Mouse (Mus musculus) heart, embryonic 16.5 days (tissue): ENCODE results near the gene Iqgap3. TPM values are rescaled to one million over a fixed set of nuclear protein-coding genes. Genes with fewer than 3 reads are reported as not detected.

Experiments
- ATAC-seq: fragments of 200-750 bp; cut with Nextera tagmentation; replicated peaks from 2 replicates; pipeline ENCODE4 v1.8.0; 2017; ENCODE audit warnings: moderate number of reproducible peaks; ENCODE audit not compliant: insufficient read depth, low FRiP score; ENCODE audit errors: extremely low read depth
- H3K27ac ChIP-seq: fragments of 300-500 bp; sonication (generic); 2 replicates; pipeline ENCODE4 v1.5.1; 2014; ENCODE audit warnings: mild to moderate bottlenecking, low read length, control low read depth, moderate library complexity
- H3K27me3 ChIP-seq: fragments of 300-500 bp; sonication (generic); 2 replicates; pipeline ENCODE4 v1.6.1; 2014; ENCODE audit warnings: low read length, mixed read lengths; ENCODE audit not compliant: control insufficient read depth, insufficient read depth
- H3K36me3 ChIP-seq: fragments of 300-500 bp; sonication (generic); 2 replicates; pipeline ENCODE4 v1.6.1; 2014; ENCODE audit not compliant: control insufficient read depth, insufficient read depth
- H3K4me1 ChIP-seq: fragments of 300-500 bp; sonication (generic); 2 replicates; pipeline ENCODE4 v1.6.1; 2014; ENCODE audit warnings: low read length, mixed read lengths; ENCODE audit not compliant: control insufficient read depth, insufficient read depth
- H3K4me2 ChIP-seq: fragments of 300-500 bp; sonication (generic); 2 replicates; pipeline ENCODE4 v1.6.1; 2014; ENCODE audit warnings: low read depth, mild to moderate bottlenecking, control low read depth, low read length
- H3K4me3 ChIP-seq: fragments of 300-500 bp; sonication (generic); 2 replicates; pipeline ENCODE4 v1.5.1; 2014; ENCODE audit warnings: mild to moderate bottlenecking, control low read depth, low read length
- H3K9ac ChIP-seq: fragments of 300-500 bp; sonication (generic); 2 replicates; pipeline ENCODE4 v1.6.1; 2014; ENCODE audit warnings: low read length, control low read depth
- H3K9me3 ChIP-seq: fragments of 300-500 bp; sonication (generic); replicated peaks from 2 replicates; pipeline ENCODE4 v1.6.1; 2016; ENCODE audit warnings: low read length; ENCODE audit not compliant: control insufficient read depth
- WGBS: fragments of 180-500 bp; shearing (Covaris S2); extraction: QIAGEN DNeasy Blood & Tissue Kit; methylation state at CpG from one replicate; pipeline ENCODE4 v1.1.7; 2014; 5-methylcytosine and 5-hydroxymethylcytosine counted together
- polyA plus RNA-seq: library from polyadenylated mRNA; unstranded; fragments of >200 nt; fragmentation: Nextera tagmentation; extraction: Ambion mirVana; gene quantifications from 2 replicates; pipeline ENCODE4 v1.2.1, GENCODE M21; 2015

Iqgap3 gene
- polyA plus RNA-seq, 1 experiment from 2014 or later, result 23.6 TPM

GRCm38 (mm10) chr3:88085459-88085858, 3.7 kb downstream of the Iqgap3 start:
- peaks cover 23% of the 10 kb centered on the region for H3K36me3 ChIP-seq
- H3K27me3 ChIP-seq, result no peaks in the 10 kb centered on the region
- 91% methylated on average over 5 of the region's 9 CpGs for WGBS
- no peak overlapping the region for H3K27ac ChIP-seq
- no peak overlapping the region for H3K4me3 ChIP-seq
- H3K4me2 ChIP-seq, result no peak overlapping the region
- no peak overlapping the region for H3K9ac ChIP-seq
- H3K9me3 ChIP-seq, result no peaks in the 10 kb centered on the region
- peaks cover 18% of the 10 kb centered on the region for H3K4me1 ChIP-seq
- no peak for ATAC-seq

- Histone ChIP-seq H3K27me3 (no peaks in the 10 kb centered on the region), H3K4me2 (no peak overlapping the region), H3K9me3 (no peaks in the 10 kb centered on the region), H3K4me1 (peaks cover 6% of the 10 kb centered on the region), H3K4me3 (no peak overlapping the region), H3K27ac (no peak overlapping the region), H3K9ac (no peak overlapping the region), H3K36me3 (peaks cover 40% of the 10 kb centered on the region)
- ATAC-seq, result no peak
- 83% methylated on average over 1 of the region's 1 CpGs for WGBS
Measured at GRCm38 (mm10) chr3:88087688-88088087, 5.9 kb downstream of the Iqgap3 start.

GRCm38 (mm10) chr3:88090106-88090505, 8.3 kb downstream of the Iqgap3 start:
- Histone ChIP-seq H3K27ac (no peak overlapping the region), H3K9me3 (no peaks in the 10 kb centered on the region), H3K9ac (no peak overlapping the region), H3K4me3 (no peak overlapping the region), H3K36me3 (peaks cover 53% of the 10 kb centered on the region), H3K4me2 (no peak overlapping the region), H3K27me3 (no peaks in the 10 kb centered on the region), H3K4me1 (no peaks in the 10 kb centered on the region)
- WGBS, result 90% methylated on average over 7 of the region's 7 CpGs
- no peak for ATAC-seq

- no peaks in the 10 kb centered on the region for H3K9me3 ChIP-seq
- no peak for ATAC-seq
- H3K4me1 ChIP-seq, result no peaks in the 10 kb centered on the region
- peaks cover 53% of the 10 kb centered on the region for H3K36me3 ChIP-seq
- no peak overlapping the region for H3K4me2 ChIP-seq
- no peak overlapping the region for H3K27ac ChIP-seq
- no peaks in the 10 kb centered on the region for H3K27me3 ChIP-seq
- WGBS, result 93% methylated on average over 6 of the region's 6 CpGs
- H3K9ac ChIP-seq, result no peak overlapping the region
- H3K4me3 ChIP-seq, result no peak overlapping the region
Measured at GRCm38 (mm10) chr3:88090616-88091015, 8.8 kb downstream of the Iqgap3 start.

GRCm38 (mm10) chr3:88094126-88094525, 12.4 kb downstream of the Iqgap3 start:
- Histone ChIP-seq H3K9ac (no peak overlapping the region), H3K4me3 (no peak overlapping the region), H3K27ac (no peak overlapping the region), H3K27me3 (no peaks in the 10 kb centered on the region), H3K4me1 (no peaks in the 10 kb centered on the region), H3K36me3 (peaks cover 54% of the 10 kb centered on the region), H3K4me2 (no peak overlapping the region), H3K9me3 (no peaks in the 10 kb centered on the region)
- WGBS, result 70% methylated on average over 5 of the region's 5 CpGs
- no peak for ATAC-seq

- Histone ChIP-seq H3K4me2 (no peak overlapping the region), H3K4me1 (no peaks in the 10 kb centered on the region), H3K4me3 (no peak overlapping the region), H3K36me3 (peaks cover 43% of the 10 kb centered on the region), H3K27me3 (no peaks in the 10 kb centered on the region), H3K9ac (no peak overlapping the region), H3K27ac (no peak overlapping the region), H3K9me3 (no peaks in the 10 kb centered on the region)
- ATAC-seq, result no peak
- 66% methylated on average over 6 of the region's 6 CpGs for WGBS
Measured at GRCm38 (mm10) chr3:88097666-88098065, 15.9 kb downstream of the Iqgap3 start.

- ATAC-seq, result no peak
- H3K27ac ChIP-seq, result no peak overlapping the region
- H3K4me1 ChIP-seq, result no peaks in the 10 kb centered on the region
- H3K4me2 ChIP-seq, result no peak overlapping the region
- H3K4me3 ChIP-seq, result no peak overlapping the region
- H3K9ac ChIP-seq, result no peak overlapping the region
- H3K27me3 ChIP-seq, result no peaks in the 10 kb centered on the region
- H3K9me3 ChIP-seq, result no peaks in the 10 kb centered on the region
- WGBS, result 47% methylated on average over 3 of the region's 3 CpGs
- peaks cover 39% of the 10 kb centered on the region for H3K36me3 ChIP-seq
Measured at GRCm38 (mm10) chr3:88100251-88100650, 18.5 kb downstream of the Iqgap3 start.

GRCm38 (mm10) chr3:88101736-88102135, 20.0 kb downstream of the Iqgap3 start:
- Histone ChIP-seq H3K4me1 (no peaks in the 10 kb centered on the region), H3K9me3 (no peaks in the 10 kb centered on the region), H3K9ac (no peak overlapping the region), H3K27ac (no peak overlapping the region; the same call in 1 of the 2 replicates), H3K36me3 (peaks cover 44% of the 10 kb centered on the region), H3K4me2 (no peak overlapping the region), H3K27me3 (no peaks in the 10 kb centered on the region), H3K4me3 (no peak overlapping the region)
- 89% methylated on average over 7 of the region's 7 CpGs for WGBS
- no peak for ATAC-seq

- Histone ChIP-seq H3K4me1 (no peaks in the 10 kb centered on the region), H3K36me3 (peaks cover 47% of the 10 kb centered on the region), H3K27ac (peak overlapping the region; percentile 58), H3K9ac (no peak overlapping the region), H3K4me3 (no peak overlapping the region), H3K4me2 (no peak overlapping the region), H3K27me3 (no peaks in the 10 kb centered on the region), H3K9me3 (no peaks in the 10 kb centered on the region)
- no peak; the same call in 1 of the 2 replicates for ATAC-seq
- 80% methylated on average over 6 of the region's 6 CpGs for WGBS
Measured at GRCm38 (mm10) chr3:88102196-88102595, 20.4 kb downstream of the Iqgap3 start.

- H3K36me3 ChIP-seq, result peaks cover 45% of the 10 kb centered on the region
- no peaks in the 10 kb centered on the region for H3K4me1 ChIP-seq
- H3K9ac ChIP-seq, result no peak overlapping the region
- no peak for ATAC-seq
- H3K27me3 ChIP-seq, result no peaks in the 10 kb centered on the region
- 74% methylated on average over 6 of the region's 6 CpGs for WGBS
- H3K4me2 ChIP-seq, result no peak overlapping the region
- no peak overlapping the region for H3K4me3 ChIP-seq
- H3K9me3 ChIP-seq, result no peaks in the 10 kb centered on the region
- peak overlapping the region; percentile 58 for H3K27ac ChIP-seq
Measured at GRCm38 (mm10) chr3:88102611-88103010, 20.8 kb downstream of the Iqgap3 start.
